Mouse (Mus musculus) MEL (cell line): ENCODE measurements at regions not wholly inside any gene's neighbourhood (a gene's known extent, or its start where the extent isn't known, plus 50 kb on each side); places are given as distances from the start of the nearest gene placed in this dataset.

Experiments used
- DNase-seq: peaks from one replicate; pipeline ENCODE4 v3.0.0; 2011; ENCODE audit warnings: low read depth, low spot score
- H3K27ac ChIP-seq: 2 replicates; pipeline ENCODE4 v1.5.1; 2012; ENCODE audit warnings: low read depth, mild to moderate bottlenecking, control low read depth, low read length, moderate library complexity; ENCODE audit not compliant: control insufficient read depth
- H3K27me3 ChIP-seq, 2 experiments: fragments of 150-350 bp in 1 of 2; sonication (generic) in 1 of 2; 2 replicates each; pipeline ENCODE4 v1.6.1; 2012; ENCODE audit warnings: low read length in 2 of 2, mild to moderate bottlenecking in 2 of 2, improper control_type of control experiment in 1 of 2, moderate library complexity in 1 of 2; ENCODE audit not compliant: insufficient read depth in 2 of 2, control insufficient read depth in 1 of 2
- H3K36me3 ChIP-seq, 2 experiments: 2 replicates each; pipeline ENCODE4 v1.6.1; 2012 to 2014; ENCODE audit warnings: low read length in 2 of 2, improper control_type of control experiment in 1 of 2, inconsistent platforms in 1 of 2, mild to moderate bottlenecking in 1 of 2; ENCODE audit not compliant: insufficient read depth in 2 of 2, control insufficient read depth in 1 of 2
- H3K4me1 ChIP-seq, 2 experiments: fragments of 150-350 bp in 1 of 2; sonication (generic) in 1 of 2; 2 replicates each; pipeline ENCODE4 v1.6.1; 2012; ENCODE audit warnings: low read length in 2 of 2, improper control_type of control experiment in 1 of 2, mild to moderate bottlenecking in 1 of 2; ENCODE audit not compliant: insufficient read depth in 2 of 2, control insufficient read depth in 1 of 2
- H3K4me3 ChIP-seq, 2 experiments: fragments of 150-350 bp in 1 of 2; sonication (generic) in 1 of 2; 2 replicates each; pipeline ENCODE4 v1.5.1; 2012; ENCODE audit warnings: low read depth in 2 of 2, low read length in 2 of 2, mild to moderate bottlenecking in 2 of 2, moderate library complexity in 2 of 2, control low read depth in 1 of 2, improper control_type of control experiment in 1 of 2; ENCODE audit not compliant: control insufficient read depth in 1 of 2, insufficient read depth in 1 of 2
- H3K79me2 ChIP-seq: 2 replicates; pipeline ENCODE4 v1.6.1; 2012; ENCODE audit warnings: mild to moderate bottlenecking, low read length, moderate library complexity; ENCODE audit not compliant: control insufficient read depth, poor library complexity, insufficient read depth
- H3K9ac ChIP-seq: 2 replicates; pipeline ENCODE4 v1.6.1; 2012; ENCODE audit warnings: low read depth, mild to moderate bottlenecking, control low read depth, low read length, moderate library complexity; ENCODE audit not compliant: control insufficient read depth, poor library complexity, severe bottlenecking
- H3K9me3 ChIP-seq: fragments of 150-350 bp; sonication (generic); replicated peaks from 2 replicates; pipeline ENCODE4 v1.6.1; 2012; ENCODE audit warnings: mild to moderate bottlenecking, low read length, improper control_type of control experiment, moderate library complexity; ENCODE audit not compliant: insufficient read depth
- BHLHE40 ChIP-seq: IDR thresholded peaks from 2 replicates; pipeline ENCODE4 v1.6.1; 2012; ENCODE audit warnings: low read depth, mild to moderate bottlenecking, inconsistent platforms, low read length, improper control_type of control experiment, borderline replicate concordance
- E2F4 ChIP-seq: IDR thresholded peaks from 2 replicates; pipeline ENCODE4 v1.6.1; 2011; ENCODE audit warnings: low read depth, low read length, improper control_type of control experiment, borderline replicate concordance
- ELF1 ChIP-seq: IDR thresholded peaks from 2 replicates; pipeline ENCODE4 v1.6.1; 2014; ENCODE audit warnings: low read depth, mild to moderate bottlenecking, inconsistent platforms, low read length, improper control_type of control experiment, moderate library complexity
- ETS1 ChIP-seq: IDR thresholded peaks from 2 replicates; pipeline ENCODE4 v1.6.1; 2012; ENCODE audit warnings: low read depth, mild to moderate bottlenecking, inconsistent platforms, low read length, improper control_type of control experiment, moderate library complexity
- HCFC1 ChIP-seq: IDR thresholded peaks from 2 replicates; pipeline ENCODE4 v1.6.1; 2012; ENCODE audit warnings: low read depth, mild to moderate bottlenecking, inconsistent platforms, low read length, improper control_type of control experiment, moderate library complexity
- KAT2A ChIP-seq: conservative IDR thresholded peaks from 2 replicates; pipeline ENCODE4 v1.6.1; 2012; ENCODE audit warnings: low read depth, low read length, improper control_type of control experiment, inconsistent platforms
- MAX ChIP-seq: IDR thresholded peaks from 2 replicates; pipeline ENCODE4 v1.6.1; 2011; ENCODE audit warnings: low read length, improper control_type of control experiment
- MAZ ChIP-seq: IDR thresholded peaks from 2 replicates; pipeline ENCODE4 v1.6.1; 2012; ENCODE audit warnings: low read depth, mild to moderate bottlenecking, inconsistent platforms, low read length, improper control_type of control experiment
- MEF2A ChIP-seq: IDR thresholded peaks from 2 replicates; pipeline ENCODE4 v1.6.1; 2014; ENCODE audit warnings: low read depth, mild to moderate bottlenecking, inconsistent platforms, low read length, improper control_type of control experiment; ENCODE audit not compliant: poor library complexity, insufficient replicate concordance, severe bottlenecking; ENCODE audit errors: extremely low read depth
- MYB ChIP-seq: IDR thresholded peaks from 2 replicates; pipeline ENCODE4 v1.6.1; 2011; ENCODE audit warnings: mild to moderate bottlenecking, low read depth, low read length, improper control_type of control experiment
- NRF1 ChIP-seq: IDR thresholded peaks from 2 replicates; pipeline ENCODE4 v1.6.1; 2014; ENCODE audit warnings: low read depth, mild to moderate bottlenecking, inconsistent platforms, low read length, improper control_type of control experiment, moderate library complexity; ENCODE audit not compliant: poor library complexity, insufficient read depth, severe bottlenecking
- POLR2AphosphoS2 ChIP-seq: IDR thresholded peaks from 2 replicates; pipeline ENCODE4 v1.6.1; 2011; ENCODE audit warnings: low read length, improper control_type of control experiment
- POLR2AphosphoS5 ChIP-seq: IDR thresholded peaks from 2 replicates; pipeline ENCODE4 v1.6.1; 2012; ENCODE audit warnings: low read depth, borderline replicate concordance, mild to moderate bottlenecking, inconsistent platforms, low read length, moderate library complexity, mixed read lengths
- SIN3A ChIP-seq: IDR thresholded peaks from 2 replicates; pipeline ENCODE4 v1.6.1; 2012; ENCODE audit warnings: low read length, improper control_type of control experiment, inconsistent platforms
- SMC3 ChIP-seq: IDR thresholded peaks from 2 replicates; pipeline ENCODE4 v1.6.1; 2011; ENCODE audit warnings: low read depth, low read length, improper control_type of control experiment
- ZKSCAN1 ChIP-seq: IDR thresholded peaks from 2 replicates; pipeline ENCODE4 v1.6.1; 2012; ENCODE audit warnings: low read depth, mild to moderate bottlenecking, inconsistent platforms, low read length, improper control_type of control experiment, moderate library complexity

- no peak for TF ChIP-seq MEF2A
- no peak overlapping the region for H3K27ac ChIP-seq
- no peaks in the 10 kb centered on the region for H3K4me1 ChIP-seq
- no peak overlapping the region for H3K4me3 ChIP-seq
- no peak for DNase-seq
- no peak overlapping the region for H3K9ac ChIP-seq
- no peaks in the 10 kb centered on the region for H3K27me3 ChIP-seq
- no peaks in the 10 kb centered on the region for H3K79me2 ChIP-seq
- H3K9me3 ChIP-seq = no peaks in the 10 kb centered on the region
- H3K36me3 ChIP-seq = no peaks in the 10 kb centered on the region
Observed at GRCm38 (mm10) chr3:35335837-35336236, 418.1 kb upstream of the Atp11b start.

DNA sequence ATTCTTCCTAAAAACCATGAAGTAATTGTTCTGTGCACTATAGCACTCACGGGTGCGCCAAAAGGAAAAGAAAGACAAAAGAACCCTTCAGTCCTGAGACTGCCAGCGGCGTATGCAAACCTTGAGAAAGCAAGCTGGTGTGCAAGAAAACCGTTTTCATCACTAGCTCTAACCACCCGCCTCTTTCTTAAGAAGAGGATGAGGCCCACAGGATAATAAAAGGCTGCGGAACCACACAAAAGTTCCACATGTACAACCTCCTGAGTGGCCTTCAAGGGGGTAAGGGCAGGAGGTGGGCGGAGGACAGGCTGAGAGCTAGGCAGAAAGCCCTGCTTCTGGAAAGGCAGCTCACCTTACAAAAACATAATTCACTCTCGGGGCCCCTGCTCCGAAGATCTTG is 413.4 kb upstream of the Atp11b start:
- Histone ChIP-seq H3K27ac (no peak overlapping the region), H3K27me3 (no peaks in the 10 kb centered on the region), H3K4me1 (no peaks in the 10 kb centered on the region), H3K9me3 (no peaks in the 10 kb centered on the region), H3K36me3 (no peaks in the 10 kb centered on the region), H3K79me2 (no peaks in the 10 kb centered on the region), H3K9ac (no peak overlapping the region), H3K4me3 (no peak overlapping the region)
- no peak for DNase-seq
- TF ChIP-seq SMC3 (no peak), POLR2AphosphoS2 (no peak), POLR2AphosphoS5 (no peak), BHLHE40 (no peak), HCFC1 (no peak), KAT2A (no peak), NRF1 (no peak)
- TF ChIP-seq, all 39 proteins: peak for 0

DNA sequence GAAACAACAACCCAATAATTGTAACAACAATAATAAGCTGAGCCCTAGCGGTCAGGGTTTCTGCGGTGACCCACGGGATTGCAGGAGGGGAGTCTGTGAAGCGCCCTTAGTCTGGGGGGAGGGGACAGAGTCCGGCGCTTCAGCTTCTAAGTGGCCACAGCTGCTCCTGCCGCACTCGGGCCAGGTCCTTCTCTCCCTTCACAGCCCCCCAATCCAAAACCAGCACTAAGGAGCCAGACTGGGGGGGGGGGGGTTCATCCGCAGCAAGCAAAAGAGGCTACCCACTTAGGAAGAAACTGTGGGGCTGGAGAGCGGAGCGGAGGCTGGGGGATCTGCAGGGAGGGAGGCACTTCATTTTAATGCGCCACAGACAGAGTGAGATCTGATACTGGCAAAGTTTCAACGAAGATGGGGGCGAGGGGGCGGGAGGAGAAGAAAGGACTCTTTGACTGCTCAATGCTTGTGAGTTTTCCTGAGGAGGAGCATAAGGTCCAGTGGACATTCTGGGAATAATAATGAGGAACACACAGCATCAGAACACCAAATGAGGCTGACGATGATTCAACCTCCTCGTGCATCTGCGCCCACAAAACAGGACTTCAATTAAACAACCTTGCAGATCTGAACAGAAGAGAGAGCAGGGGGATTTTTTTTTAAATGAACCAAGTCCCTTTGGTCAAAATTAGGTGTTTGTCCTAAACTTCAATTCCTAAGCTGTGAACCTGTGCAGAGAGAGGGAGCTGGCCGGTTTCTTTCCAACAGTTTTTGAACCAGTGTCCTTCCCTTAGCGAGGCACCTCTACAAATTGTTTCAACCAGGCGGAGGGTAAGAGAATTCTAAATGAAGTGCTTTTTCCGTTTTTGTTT is 412.7 kb upstream of the Atp11b start:
- TF ChIP-seq MYB = no peak
- no peak for TF ChIP-seq MEF2A
- no peak for TF ChIP-seq MAZ
- no peak for TF ChIP-seq ETS1
- TF ChIP-seq E2F4 = no peak
- no peak for TF ChIP-seq SIN3A
- TF ChIP-seq HCFC1 = no peak
- no peak for TF ChIP-seq MAX
- TF ChIP-seq ZKSCAN1 = no peak
- no peak for TF ChIP-seq POLR2AphosphoS5
- no peak for TF ChIP-seq ELF1
- Histone ChIP-seq H3K27me3 (no peaks in the 10 kb centered on the region), H3K36me3 (no peaks in the 10 kb centered on the region), H3K4me1 (no peaks in the 10 kb centered on the region), H3K4me3 (no peak overlapping the region), H3K79me2 (no peaks in the 10 kb centered on the region), H3K9me3 (no peaks in the 10 kb centered on the region), H3K9ac (no peak overlapping the region), H3K27ac (no peak overlapping the region)
- no peak for DNase-seq
